Mouse (Mus musculus): Measurements from ENCODE around the gene Ikzf4.

Ikzf4 gene

DNA sequence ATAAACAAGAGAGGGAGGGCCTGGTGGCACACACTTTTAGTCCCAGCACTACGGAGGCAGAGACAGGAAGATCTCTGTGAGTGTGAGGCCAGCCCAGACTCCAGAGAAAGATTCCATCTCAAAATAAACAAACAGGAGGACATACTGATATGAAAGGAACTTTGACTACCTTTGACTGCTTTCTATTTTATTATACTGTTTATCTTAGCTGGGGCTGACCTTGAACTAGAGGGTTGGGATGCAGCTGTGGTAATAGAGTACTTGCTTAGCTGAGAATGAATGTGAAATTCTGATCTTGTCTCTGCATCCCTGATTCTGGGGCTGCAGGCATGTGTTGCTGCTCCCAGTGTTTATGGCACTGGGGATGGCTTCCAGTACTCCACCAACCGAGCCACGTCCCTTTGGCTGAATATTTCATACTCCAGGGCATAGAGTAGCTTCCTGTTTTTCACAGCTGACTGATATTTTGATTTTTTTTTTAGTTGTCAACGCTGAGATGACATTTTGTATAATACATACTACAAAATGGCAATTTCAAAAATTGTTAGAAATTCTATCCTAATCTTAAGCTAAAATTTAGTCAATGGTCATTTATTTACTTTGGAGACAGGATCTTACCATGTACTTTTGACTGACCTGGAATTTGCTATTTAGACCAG is 43.2 kb downstream of the Ikzf4 start:
- DNase-seq, result no peak

DNA sequence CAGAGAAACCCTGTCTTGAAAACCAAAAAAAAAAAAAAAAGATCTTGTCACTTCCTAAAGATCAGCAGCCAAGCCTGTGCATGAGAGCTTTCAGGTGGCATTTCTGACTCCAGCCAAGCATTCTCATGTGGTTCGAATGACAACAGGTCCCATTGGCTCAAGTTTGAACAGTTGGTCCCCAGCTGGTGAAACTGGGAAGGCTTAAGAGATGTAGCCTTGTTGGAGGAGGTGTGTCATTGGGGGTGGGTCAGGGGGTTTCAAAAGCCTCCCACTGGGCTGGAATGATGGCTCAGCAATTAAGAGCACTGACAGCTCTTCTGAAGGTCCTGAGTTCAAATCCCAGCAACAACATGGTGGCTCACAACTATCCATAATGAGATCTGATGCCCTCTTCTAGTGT is 44.3 kb downstream of the Ikzf4 start:
- no peak for DNase-seq

DNA sequence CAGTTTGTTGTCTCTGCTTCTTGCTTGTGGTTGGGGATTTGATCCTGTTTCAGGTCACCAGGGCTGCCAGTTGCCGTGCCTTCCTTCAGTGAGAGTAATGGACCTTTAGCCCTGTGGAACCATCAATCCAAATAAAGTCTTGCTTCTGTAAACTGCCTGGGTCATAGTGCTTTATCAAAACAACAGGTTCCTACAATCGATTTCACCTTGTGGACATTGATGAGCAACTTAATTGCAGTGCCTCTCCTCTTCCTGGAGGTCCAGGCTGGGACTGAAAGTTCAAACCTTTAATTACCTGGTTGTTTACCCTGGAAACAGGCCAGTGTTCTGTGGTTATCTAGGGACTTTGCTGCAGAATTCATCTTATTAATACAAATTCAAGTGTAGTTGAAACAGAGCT is 47.3 kb downstream of the Ikzf4 start:
- no peak for DNase-seq

DNA sequence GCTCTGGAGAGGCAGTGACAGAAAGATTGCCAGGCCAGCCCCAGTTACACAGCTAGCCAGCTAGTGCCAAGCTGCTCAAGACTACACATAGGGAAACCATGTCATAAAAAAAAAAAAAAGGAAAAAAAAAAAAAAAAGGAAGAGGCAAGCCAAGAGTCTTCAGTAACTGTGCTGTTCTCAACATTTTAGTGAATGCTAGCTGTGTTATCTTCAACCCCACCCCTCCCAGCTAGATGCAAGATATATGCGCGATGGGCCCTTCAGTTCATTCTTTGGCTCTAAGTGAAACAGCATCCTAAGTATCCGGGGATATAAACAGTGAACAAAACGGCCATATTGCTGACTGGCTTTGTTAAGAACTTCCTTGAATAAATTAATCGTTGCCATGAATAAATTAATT is 53.0 kb downstream of the Ikzf4 start:
- DNase-seq, result no peak

DNA sequence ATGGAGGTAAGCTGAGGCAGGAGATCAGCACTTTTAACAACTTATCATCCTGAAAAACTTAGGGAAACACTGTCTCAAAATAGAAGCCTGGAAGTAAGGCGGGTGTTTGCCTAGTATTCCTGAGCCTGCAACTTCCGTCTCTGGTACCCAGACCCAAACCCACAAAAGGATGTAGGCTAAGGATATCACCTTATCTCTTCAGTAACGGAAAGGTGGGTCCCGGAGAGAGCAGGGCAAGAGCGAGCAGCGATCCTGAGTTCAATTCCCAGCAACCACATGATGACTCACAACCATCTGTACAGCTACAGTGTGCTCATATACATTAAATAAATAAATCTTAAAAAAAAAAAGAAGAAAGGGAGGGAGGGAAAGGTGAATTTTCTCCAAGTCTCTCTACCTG is 54.4 kb downstream of the Ikzf4 start:
- no peak for DNase-seq

DNA sequence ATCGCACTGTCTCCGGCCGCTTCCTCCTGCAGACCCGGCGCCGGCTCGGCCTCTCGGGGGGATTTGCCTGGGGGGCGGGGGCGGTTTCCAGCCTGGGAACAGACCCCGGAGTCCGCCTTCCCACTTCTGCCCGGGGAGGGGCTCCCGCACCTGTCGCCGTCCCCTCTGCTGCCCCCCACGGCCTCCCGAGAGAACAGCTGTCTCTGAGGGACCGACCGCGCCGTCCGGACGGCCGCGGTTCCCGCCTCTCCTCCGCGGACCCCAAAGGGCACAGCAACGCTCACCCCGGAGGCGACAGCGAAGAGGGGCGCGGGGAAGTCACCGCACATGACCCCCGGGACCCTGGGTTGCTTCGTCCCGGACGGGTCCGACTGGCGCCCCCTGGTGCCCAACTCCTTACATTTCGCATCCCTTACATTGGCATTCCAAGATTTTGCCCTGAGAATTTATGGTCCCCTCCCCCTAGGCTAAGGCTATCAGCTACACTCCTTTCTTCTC is 55.5 kb downstream of the Ikzf4 start:
- peak; percentile 64 to 81 for DNase-seq

DNA sequence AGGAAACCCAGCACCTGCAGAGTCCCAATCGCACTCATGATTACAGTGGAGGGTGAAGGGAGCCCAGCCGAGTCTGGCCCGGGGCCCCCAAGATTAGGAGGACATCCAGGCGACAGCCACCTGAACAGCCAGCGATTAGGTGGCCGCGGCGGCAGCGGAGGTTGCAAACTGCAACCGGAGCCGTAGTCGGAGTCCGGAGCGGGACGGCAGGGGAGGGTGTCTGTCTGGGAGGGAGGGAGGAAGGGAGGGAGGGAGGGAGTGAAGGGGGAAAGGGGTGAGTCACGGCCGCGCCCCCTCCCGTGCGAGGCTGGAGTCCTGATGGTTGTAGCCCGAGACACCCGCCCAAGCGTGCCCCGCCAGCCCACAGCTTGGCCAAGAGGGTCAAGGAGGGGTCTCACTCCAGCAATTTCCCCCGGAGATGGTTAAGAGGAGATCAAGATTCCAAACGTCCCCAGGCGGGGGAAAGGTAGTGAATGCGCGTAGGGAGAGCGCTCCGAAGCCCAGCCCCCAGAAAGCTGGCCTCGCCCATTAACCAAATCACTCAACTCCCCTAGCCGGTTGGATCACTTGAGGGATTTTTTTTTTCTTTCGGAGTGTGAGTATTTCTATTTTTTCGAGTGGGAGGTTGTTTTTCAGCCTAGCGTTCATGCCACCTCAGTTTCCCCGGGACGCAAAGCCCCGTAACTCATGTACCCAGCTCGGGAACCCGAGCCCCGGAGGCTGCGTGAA is 56.2 kb downstream of the Ikzf4 start, which contains the start of gene Erbb3:
TSS of gene Erbb3 (minus strand) at position 189 of the 729 bp plus-strand sequence.
- DNase-seq, result peak; percentile 26 to 49

DNA sequence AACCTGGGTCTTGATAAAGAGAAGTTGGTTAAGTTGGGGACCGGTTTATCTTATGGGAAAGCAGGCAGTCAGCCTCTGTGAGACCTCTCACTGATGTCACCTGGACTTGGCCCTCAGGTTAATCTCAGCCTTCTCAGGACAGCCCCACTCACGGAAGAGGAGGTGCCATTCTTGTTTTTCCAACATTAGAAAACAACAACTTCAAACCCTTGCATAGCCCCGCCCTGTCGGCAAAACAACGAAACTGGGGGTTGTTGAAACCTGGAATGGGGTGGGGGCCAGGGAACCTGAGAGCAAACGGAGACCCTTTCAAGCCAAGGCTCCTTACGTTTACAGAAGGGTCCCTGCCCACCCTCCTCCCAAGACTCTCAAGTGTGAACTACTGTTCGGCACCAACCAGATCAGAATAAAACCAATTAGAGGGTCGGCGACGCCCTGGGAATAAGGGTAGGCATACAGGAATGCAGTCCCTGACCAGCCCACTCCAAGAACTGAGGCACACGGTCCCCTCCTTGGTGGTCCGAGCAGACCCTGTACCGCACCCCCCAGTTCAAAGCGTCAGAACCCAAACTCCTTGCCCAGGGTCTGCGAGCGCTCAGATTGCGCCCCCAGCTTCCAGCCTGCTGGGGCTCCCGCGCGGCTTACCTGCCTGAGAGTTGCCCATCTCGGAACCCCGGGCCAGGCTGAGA is 56.9 kb downstream of the Ikzf4 start:
- no peak for DNase-seq

DNA sequence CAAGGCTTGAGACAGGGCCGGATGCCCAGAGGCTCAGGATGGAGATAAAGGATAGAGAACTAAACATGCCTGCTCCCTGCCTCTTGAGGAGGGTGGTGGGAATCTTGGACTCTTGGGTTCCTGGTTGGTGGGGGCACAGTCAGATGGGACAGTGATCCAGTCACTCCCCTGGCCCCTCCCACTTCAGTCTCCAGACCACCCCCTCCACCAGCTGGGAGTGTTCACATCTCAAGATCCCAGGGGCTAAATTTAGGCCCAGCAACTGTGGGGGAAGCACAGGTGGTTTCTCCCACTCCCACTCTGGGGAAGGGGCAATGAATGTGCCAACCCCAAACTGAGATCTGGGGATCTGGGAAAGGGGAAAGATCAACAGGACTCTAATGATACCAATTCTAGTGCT is 57.7 kb downstream of the Ikzf4 start:
- DNase-seq, result no peak

DNA sequence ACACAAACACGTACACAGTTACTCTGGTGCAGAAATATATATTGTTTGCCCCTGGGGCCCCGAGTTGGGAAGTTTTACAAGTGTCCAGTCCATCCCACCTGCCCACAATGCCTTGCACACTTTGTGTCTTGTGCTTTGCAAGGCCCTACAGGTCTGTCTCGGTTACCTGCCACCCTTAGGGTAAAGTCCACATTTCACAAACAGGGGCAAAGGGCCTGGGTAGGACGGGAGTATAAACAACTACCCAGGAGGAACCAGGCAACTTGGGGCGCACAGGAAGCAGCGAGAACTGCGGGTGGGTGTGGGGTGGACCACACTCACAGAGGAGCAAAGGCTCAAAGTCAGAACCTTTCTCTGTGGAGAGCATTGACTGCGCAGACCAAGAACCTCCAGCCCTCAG is 58.1 kb downstream of the Ikzf4 start:
- no peak for DNase-seq

DNA sequence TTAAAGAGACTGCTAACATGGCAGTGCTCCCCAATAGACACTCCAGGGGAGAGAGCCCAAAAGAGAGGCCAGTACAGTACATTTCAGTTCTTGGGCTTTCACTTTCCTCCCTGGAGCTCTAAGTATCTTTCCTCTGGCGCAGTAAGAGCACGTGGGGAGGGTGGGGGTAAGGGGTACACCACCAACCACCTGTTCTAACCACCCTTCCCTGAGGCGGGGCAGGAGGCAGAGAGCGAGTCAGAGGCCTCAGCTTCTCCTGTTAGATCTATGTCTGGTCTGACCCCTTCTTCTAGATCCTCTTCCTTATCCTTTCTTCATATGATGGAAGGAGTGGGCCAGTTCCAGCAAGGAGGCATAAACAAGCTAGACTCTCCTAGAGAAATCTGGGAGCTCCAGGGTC is 58.7 kb downstream of the Ikzf4 start:
- no peak for DNase-seq

DNA sequence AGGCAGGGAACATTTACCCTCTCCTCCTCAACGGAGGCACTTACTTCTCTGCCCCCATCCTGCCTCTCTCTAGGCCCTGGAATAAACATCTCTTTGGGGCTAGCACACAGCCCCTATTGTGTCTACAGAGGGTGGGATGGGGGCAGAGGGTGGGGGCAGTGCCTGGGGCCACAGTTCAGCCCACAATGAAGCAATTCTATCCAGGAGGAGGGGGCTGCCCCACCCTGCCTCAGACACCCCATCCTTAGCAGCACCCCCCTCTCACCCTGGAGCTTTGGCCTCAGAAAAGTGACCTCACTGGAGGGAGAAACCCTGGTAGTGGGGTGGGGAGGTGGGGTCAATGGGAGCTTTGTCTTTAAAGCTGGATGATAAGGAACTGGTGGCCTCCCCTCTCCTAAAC is 59.2 kb downstream of the Ikzf4 start:
- DNase-seq, result no peak

DNA sequence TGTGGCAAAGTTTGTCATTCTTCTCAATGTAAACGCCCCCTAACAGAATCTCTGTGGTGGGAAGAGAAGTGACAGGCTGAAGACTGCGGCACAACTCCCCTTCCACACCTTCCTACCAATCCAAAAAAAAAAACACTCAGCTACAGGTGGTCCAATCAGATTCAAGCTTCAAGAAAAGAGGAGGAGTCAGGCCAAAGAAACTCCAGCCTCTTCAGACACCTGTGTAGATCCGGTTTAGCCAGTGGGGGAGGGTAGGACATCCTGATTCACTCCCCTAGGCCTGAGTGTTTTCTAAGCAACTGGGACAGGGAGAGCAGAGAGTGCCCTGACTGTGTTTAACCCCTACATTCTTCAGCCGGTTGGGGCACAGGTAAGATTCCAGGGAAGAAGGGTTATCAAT is 61.4 kb downstream of the Ikzf4 start:
- no peak for DNase-seq

DNA sequence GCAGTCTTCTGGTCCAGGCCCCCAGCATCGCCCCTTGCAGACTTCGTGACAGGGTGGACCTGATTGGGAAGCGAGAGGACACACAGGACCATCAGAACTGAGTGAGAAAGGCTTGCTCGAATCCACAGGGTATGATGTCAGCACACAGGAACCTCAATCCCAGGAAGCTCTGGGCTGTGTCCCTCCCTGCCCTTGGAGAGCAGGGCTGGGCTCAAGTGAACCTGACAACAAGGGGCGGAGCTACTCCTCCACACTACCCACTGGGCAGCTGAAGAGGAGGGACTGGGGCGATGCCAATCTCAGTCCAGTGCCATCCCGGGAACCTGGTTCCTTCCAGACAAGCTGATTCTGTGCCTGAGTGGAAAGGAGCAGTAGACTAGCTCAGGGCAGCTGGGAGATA is 62.1 kb downstream of the Ikzf4 start:
- DNase-seq, result peak; percentile 58 to 61

All from cerebellum, adult 18-20 months (tissue).